Mouse (Mus musculus): ENCODE data around the gene Gpr15.

Gene Gpr15

DNA sequence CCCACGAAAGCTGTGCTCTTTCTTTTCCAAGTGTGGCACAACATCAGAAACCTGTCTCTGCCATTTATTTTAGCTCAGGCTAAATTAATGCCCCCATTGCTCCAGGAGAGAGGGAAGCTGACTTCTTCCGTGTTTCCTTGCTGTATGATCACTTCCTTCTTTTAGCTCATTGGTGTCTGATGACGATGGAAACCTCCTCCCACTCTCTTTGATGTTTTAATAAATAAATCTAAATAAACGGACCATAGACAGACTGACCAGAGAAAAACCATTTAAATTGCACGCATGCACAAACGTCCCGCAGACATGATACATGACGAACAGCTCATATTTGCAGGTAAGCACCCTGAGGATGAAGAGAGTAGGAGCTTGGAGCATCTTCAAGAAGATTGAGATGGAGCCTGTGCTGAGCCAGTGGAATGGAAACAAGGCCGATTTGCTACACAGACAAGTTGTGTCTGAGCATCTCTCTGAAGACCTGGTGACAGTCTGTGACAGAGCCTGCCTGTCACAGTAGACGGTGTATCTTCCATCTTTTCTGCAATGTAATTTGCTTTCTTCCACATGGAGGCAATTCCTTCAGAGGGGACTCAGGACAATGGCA lies 16.4 kb downstream of the Gpr15 start:
- DNase-seq (ENCODE audit: low spot score): no peak

GRCm38 (mm10) chr16:58701779-58702178 lies 17.1 kb downstream of the Gpr15 start:
- DNase-seq (ENCODE audit: low spot score): peak; percentile 9

DNA sequence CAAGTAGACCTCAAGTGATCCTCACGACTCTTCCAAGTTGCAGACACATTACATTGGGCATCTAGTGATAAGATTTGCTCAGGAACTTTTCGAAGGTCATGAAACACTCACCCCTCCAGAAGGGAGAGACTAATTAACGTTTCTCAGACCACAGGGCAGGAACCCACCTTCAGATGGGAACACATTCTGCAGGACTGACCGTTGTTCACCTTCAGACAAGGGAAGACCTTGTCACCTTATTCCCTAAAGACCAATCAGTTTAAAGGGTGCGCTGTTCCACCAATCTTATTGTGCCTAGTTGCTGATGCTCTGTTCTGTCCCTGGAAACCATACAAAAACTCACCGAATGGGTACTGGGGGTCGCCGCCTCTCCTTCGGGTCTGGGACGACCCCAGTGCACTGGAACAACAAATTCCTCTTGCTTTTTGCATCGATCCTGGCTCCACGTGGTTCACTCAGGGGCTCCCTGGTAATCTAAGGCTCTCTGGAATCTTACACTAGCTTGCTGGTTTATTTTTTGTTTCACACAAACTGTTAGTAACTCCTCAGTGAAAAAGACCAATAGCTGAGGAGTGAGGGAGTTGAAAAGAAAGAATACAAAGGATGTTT lies 17.9 kb downstream of the Gpr15 start:
- DNase-seq (ENCODE audit: low spot score): no peak

GRCm38 (mm10) chr16:58700174-58700573 lies 18.7 kb downstream of the Gpr15 start:
- DNase-seq (ENCODE audit: low spot score): no peak

DNA sequence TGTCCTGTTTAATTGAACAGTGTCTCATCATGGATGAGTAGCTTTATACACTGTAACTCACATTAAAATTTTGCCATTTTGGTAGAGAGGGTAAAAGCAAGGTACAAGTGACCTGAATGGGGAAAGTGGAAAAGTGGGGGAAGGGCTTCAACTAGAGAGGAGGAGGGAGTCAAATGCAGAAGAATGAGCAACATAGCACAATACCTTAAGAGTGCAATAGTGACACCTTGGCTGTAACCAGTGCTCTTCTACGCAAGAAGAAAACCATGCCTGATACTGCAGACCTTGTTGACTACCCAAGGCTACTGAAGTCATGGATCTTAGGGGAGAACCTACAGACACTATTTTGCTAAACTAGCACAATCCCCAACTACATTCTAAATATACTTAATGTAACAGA lies 21.6 kb downstream of the Gpr15 start:
- no peak for DNase-seq (ENCODE audit: low spot score)

DNA sequence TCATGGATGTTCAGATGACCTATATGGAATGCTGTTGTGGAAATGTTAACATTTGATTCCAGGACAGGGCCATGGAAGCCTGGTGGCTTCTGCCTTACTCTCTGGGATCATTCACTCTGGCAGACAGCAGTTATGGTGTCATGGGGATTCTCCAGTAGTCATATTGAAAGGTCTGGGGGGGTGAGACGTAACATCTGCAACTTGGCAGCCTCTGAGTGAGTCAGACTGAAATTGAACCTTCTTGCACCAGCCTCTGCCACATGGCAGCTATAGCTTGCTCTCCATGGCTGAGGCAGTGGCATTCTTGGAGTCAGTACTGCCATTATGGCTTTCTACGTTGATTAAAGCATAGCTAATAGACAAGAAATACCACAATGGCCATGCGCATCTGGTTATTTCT lies 22.1 kb downstream of the Gpr15 start:
- DNase-seq (ENCODE audit: low spot score): no peak

- no peak for DNase-seq (ENCODE audit: low spot score)
Observed at GRCm38 (mm10) chr16:58694091-58694490, 24.8 kb downstream of the Gpr15 start.

DNA sequence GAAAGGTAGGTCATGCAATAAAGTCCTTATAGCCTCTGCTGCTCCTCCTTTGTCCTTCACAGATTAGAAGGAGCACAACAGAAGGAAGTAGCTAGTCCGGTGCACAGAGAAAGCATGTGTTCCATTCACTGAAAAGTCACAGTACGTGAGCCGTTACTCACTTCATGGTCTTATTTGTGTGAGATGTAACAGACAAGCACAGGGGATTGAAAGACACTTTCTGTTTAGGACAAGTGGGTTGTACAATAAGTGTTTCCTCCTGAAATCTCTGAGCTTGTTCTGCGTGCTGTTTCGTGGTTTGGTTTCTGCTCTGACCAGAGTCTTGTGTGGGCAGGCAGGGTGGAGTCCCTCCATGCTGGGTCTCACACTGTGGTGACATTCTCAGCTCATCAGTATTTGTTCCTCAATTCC lies 28.5 kb downstream of the Gpr15 start:
- no peak for DNase-seq (ENCODE audit: low spot score)

DNA sequence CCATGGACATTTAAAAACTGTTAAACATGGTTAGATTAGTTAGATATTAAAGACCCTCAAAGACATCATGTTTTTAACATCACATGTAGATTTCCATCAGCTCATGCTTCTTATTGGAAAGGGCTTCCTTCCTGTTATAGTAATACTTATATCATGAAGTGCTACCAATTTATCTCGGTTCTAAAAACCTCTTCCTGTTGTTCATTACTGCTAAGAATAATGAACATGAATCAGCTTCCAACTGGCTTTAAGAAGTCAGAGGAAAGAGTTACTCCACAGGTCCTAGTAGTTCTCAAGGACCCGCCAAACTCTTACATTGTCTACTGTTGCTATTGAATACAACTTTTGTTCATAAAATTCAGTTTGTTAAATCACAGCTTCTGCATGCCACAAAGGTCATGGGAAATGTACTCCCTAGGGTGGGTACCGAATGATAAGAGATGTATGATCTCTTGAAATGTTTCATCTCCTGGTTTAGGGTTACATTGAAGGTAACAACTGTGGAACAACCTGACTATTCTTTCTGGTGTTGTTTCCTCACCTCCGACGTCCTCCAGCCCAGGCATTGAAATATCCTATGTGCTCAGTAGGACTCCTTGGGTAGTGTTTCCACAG lies 29.2 kb downstream of the Gpr15 start:
- no peak for DNase-seq (ENCODE audit: low spot score)

DNA sequence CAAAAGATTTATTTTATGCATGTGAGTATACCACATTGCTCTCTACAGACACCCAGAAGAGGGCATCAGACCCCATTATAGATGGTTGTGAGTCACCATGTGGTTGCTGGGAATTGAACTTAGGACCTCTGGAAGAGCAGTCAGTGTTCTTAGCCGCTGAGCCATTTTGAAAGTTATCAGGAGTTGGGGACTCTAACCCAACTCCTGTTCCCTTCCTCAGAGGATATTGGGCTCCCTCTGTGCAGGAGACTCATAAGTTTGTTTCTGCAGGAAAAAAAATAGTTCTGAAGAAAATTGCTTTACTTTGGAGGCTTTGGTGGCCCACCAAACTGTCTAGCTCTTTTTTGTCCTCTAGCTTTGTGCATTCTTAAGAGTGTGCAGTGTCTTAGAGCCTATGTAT lies 30.3 kb downstream of the Gpr15 start:
- DNase-seq (ENCODE audit: low spot score): no peak

DNA sequence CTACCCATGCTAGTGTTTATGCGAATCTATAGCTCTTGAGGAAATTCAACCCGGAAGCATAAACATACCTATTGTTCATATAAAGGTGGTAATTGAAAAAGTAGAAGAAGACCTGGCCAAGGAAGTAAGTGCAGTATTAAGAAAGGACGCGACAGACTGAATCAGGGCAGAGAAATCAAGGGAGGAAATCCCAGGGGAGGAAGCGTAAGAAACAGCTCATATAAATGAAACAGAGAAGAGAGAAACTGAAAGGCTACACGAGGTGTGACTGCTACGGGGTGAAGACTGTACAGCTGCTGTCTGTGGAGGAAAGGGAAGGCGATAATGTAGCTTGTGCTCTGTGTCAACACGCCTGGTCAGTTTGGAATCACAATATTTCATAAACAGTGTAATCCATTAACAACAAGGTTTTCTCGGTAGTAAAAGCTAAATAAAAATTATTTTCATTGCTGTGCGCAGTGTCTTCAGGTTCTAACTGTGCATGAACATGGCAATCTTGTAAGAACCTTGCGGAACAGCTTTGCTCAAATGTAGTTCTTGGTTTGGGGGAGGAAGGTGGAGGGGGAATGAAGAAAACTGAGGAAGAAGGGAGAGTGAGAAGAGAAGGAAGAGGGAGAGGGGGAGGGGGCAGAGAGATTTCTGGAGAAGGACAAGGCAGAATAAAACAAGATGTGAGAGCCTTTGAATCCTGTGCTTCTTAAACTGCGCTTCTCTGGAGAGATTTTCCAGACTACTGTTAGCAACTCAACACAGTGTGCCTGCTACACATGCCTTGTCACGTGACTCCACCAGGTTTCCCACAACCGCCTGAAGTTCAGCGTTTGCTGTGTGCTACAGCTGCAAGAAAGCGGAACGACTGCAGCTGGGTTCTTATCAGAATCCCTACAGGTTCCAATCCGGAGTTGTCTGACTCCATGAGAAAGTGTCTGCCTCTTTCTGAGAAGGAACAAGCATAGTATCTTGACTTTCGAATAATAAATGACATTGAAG lies 33.0 kb downstream of the Gpr15 start:
- no peak for DNase-seq (ENCODE audit: low spot score)

- no peak for DNase-seq (ENCODE audit: low spot score)
Observed at GRCm38 (mm10) chr16:58684537-58684936, 34.3 kb downstream of the Gpr15 start.

DNA sequence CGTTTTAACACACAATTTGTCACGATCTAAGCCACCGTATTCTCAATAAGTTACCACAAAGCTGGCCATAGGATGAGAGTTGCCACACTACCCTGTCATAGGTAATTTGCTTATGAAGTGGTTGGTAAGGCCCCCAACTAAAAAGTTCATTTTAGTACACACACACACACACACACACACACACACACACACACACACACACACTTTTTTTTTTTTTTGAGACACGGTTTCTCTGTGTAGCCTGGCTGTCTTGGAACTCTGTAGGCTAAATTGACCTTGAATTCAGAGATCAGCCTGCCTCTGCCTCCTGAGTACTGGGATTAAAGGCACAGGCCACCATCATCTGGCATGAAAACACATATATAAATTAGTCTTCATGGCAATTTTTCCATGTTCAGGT lies 35.0 kb downstream of the Gpr15 start:
- DNase-seq (ENCODE audit: low spot score): no peak

DNA sequence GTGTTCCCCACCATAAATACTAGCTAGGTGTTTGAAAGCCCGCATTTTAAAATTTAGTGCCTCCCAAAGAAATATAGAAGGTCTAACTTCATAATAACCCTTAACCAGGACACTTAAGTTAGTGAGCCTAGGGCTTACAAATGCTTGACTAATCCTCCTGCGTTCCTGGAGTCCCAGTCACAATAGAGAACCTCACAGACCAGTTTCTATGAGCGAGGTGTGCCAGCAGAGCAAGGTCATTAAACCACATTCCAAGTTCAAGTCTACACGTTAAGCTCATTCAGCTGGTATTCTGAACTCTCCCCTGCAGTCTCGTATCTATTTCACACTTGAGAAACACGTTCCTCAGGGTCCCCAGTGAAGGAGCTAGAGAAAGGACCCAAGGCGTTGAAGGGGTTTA lies 36.0 kb downstream of the Gpr15 start:
- no peak for DNase-seq (ENCODE audit: low spot score)

GRCm38 (mm10) chr16:58682046-58682445 lies 36.8 kb downstream of the Gpr15 start:
- no peak for DNase-seq (ENCODE audit: low spot score)

DNA sequence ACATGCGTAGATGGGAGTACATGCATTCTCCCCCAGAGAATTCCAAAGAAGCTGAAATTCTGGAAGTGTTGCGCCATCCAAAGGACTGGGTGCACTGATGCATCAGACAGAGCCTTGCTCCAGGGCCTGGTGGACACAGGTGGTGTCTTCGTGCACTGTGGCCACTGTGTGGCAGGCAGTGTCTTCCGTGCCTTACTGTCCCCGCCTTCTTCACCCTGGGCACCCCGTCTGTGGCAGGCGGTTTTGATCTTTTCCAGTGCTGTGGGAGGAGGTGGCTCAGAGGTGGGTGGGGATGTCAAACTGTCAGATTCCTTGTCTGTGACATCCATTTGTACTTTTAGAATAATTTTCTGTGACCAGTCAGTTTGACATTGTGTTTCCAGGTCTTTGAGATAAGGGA lies 40.2 kb downstream of the Gpr15 start:
- DNase-seq (ENCODE audit: low spot score): no peak

DNA sequence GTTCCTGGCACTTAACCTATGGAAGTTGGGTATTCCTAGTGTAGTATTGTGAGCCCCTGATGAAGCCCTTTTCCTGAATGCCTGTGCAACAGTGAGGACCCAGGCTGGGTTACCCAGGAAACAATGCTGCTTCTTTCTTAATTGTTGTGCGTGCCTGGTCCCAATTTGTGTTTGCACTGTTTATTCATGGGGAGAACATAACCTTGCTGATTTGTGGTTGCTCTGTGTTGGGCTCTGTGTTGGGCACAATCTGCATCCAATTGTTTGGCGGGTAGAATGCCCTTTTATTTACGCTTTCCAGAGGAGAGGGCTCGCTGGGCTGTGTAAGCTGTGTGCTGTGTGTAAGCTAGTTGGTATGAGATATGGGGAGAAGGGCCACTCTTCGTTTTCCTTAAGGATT lies 41.4 kb downstream of the Gpr15 start:
- no peak for DNase-seq (ENCODE audit: low spot score)

DNA sequence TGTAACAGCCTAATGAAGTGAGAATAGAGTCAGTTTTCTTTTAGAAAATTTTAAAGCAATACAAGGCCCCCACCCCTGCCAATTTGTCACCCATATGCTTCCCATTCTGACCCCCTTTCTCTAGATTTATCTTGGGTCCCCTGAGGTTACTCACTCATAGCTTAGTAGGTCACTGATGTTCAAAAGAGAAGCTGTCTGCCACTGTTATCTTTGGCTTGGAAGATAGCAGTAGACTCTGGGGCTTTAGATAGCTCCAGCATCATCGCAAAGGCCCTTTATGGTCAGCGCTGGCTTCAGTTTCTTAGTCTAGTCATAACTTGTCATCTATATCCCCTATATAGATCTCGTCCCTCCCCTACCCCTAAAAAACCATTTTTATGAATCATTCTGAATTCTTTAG lies 42.2 kb downstream of the Gpr15 start:
- DNase-seq (ENCODE audit: low spot score): no peak

DNA sequence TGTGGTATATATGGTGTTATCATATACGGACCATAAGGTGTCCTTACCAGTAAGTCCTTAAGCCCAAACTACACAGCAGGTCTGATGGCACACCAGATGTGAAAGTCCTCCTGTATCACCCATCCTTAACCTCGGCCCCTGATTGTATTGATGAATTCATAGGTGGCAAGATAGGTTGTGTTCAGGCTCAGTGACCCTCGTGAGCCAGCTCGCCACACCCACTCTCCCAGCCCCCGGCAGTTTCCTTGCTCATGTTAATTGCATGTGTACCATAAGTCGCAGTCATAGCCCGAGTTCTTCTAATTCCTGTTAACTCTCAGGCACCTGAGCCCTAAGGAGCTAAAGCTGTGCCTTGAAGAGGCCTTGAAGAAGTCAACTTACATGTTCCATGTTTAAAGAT lies 42.7 kb downstream of the Gpr15 start:
- no peak for DNase-seq (ENCODE audit: low spot score)

DNA sequence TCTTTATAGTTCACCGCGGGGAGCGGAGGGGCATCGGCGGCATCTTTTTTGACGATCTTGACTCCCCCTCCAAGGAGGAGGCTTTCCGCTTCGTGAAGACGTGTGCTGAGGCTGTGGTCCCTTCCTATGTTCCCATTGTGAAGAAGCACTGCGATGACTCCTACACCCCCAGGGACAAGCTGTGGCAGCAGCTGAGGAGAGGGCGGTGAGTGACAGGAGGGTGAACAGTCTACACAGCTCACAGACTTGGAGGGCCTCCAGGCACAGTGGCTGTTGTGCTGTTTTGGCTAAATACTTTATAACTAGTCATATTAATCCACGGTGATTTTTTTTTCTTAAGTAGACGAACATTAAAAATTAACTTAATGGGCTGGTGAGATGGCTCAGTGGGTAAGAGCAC lies 43.6 kb downstream of the Gpr15 start:
- DNase-seq (ENCODE audit: low spot score): no peak

DNA sequence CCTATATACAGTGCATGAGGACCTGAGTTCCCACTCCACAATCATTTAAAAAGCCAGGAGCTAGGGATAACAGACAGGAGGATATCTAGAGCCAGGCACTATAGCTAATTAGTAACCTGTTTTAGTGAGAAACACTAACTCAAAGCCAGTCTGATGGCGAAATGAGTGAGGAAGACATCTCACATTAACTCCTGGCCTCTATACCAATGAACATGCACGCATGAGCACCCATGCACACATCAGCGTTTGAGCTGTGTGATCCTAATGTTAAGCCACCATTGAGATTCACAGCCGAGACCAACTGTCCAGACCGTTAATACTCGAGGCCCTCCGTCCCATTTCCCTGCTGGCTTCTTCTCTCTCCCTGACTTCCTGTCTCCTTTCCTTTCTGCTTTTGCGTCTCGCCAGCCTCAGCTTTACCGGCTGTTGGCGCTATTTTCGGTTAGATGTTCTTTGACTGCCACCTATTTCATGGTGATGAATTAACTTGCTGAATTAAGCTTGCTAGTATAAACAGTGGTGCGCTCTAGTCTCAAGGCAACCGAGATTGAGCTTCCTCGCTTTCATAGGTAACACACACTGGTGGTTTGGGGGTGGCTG lies 45.0 kb downstream of the Gpr15 start:
- DNase-seq (ENCODE audit: low spot score): no peak

GRCm38 (mm10) chr16:58672396-58672795 lies 46.5 kb downstream of the Gpr15 start:
- DNase-seq (ENCODE audit: low spot score): no peak

All from T-cell, adult 2 months (primary cell).